Mouse (Mus musculus) liver, adult 10 weeks (tissue): Measurements from ENCODE around the gene Gm16506. TPM values are rescaled to one million over a fixed set of nuclear protein-coding genes. Genes with fewer than 3 reads are reported as not detected.

Experiments used
- polyA plus RNA-seq: library from polyadenylated mRNA; stranded (reverse); fragments of 350-450 nt; fragmentation: Illumina TruSeq; extraction: RNeasy Lipid Tissue Mini Kit (QIAGEN cat#74804); gene quantifications from one replicate; pipeline ENCODE4 v1.2.3, GENCODE M21; 2014; ENCODE audit warnings: low read depth, low replicate concordance

Gm16506 gene
- polyA plus RNA-seq, result not detected

GRCm38 (mm10) chr14:43727385-43727784, at the start of gene Gm16506:
Gm16506 (minus strand) TSS chr14:43727485.

GRCm38 (mm10) chr14:43747566-43747965, 20.3 kb upstream of the Gm16506 start, which contains the start of gene Gm6526:
Gm6526 (plus strand) TSS chr14:43747866.

GRCm38 (mm10) chr14:43697621-43698020, 29.7 kb downstream of the Gm16506 start, which contains the start of gene Gm7324:
Gm7324 (plus strand) TSS chr14:43697828.

GRCm38 (mm10) chr14:43677099-43677498, 50.2 kb downstream of the Gm16506 start, which contains the start of gene Gm8165:
Gm8165 (minus strand) TSS chr14:43677199.

Other genes starting within 250 kb of the Gm16506 start
- gene Gm5799, start 183.9 kb downstream of the Gm16506 start, polyA plus RNA-seq, result not detected
- gene Gm17654, start 148.3 kb downstream of the Gm16506 start, polyA plus RNA-seq, result not detected
- gene Gm10375, start 119.5 kb downstream of the Gm16506 start, polyA plus RNA-seq, result not detected
- gene Gm8165, start 50.3 kb downstream of the Gm16506 start, polyA plus RNA-seq, result not detected
- 0.95 TPM for gene Gm7324, start 29.7 kb downstream of the Gm16506 start, polyA plus RNA-seq
- not detected for gene Gm6526, start 20.4 kb upstream of the Gm16506 start, polyA plus RNA-seq
- gene Gm8180, start 57.3 kb upstream of the Gm16506 start, polyA plus RNA-seq, result not detected
- gene Ear1, start 148.0 kb upstream of the Gm16506 start, polyA plus RNA-seq, result not detected
- not detected for gene Ear10, start 196.1 kb upstream of the Gm16506 start, polyA plus RNA-seq
- 0.48 TPM for gene Gm8113, start 197.9 kb upstream of the Gm16506 start, polyA plus RNA-seq
- not detected for gene Ang5, start 229.6 kb upstream of the Gm16506 start, polyA plus RNA-seq